Mouse (Mus musculus): ENCODE measurements at regions not wholly inside any gene's neighbourhood (a gene's known extent, or its start where the extent isn't known, plus 50 kb on each side); places are given as distances from the start of the nearest gene placed in this dataset.

GRCm38 (mm10) chr13:112027736-112028135, 218.9 kb upstream of the Map3k1 start:
- TF ChIP-seq CTCF (IDR thresholded peaks at IDR 0.05; ENCODE audit: control insufficient read depth, insufficient read depth, insufficient read length) (no peak), MAX (IDR thresholded peaks at IDR 0.05) (no peak)
